Mouse (Mus musculus) testis, postnatal 14 days (tissue): ENCODE measurements at regions not wholly inside any gene's neighbourhood (a gene's known extent, or its start where the extent isn't known, plus 50 kb on each side); places are given as distances from the start of the nearest gene placed in this dataset.

Source experiments
- DNase-seq: peaks from one replicate; pipeline ENCODE4 v3.0.0; 2021; ENCODE audit warnings: low spot score

- no peak for DNase-seq
Measured at GRCm38 (mm10) chr3:149105709-149106450, 115.5 kb upstream of the Adgrl2 start.

- DNase-seq, result no peak
Measured at GRCm38 (mm10) chr3:149105181-149105580, 114.8 kb upstream of the Adgrl2 start.

GRCm38 (mm10) chr3:149104080-149104479 is 113.7 kb upstream of the Adgrl2 start:
- no peak for DNase-seq

- DNase-seq, result no peak
Measured at GRCm38 (mm10) chr3:149103469-149103868, 113.1 kb upstream of the Adgrl2 start.

GRCm38 (mm10) chr3:149102846-149103245 is 112.5 kb upstream of the Adgrl2 start:
- no peak for DNase-seq

- no peak for DNase-seq
Measured at GRCm38 (mm10) chr3:149101785-149102184, 111.4 kb upstream of the Adgrl2 start.

- DNase-seq, result no peak
Measured at GRCm38 (mm10) chr3:149098764-149099163, 108.4 kb upstream of the Adgrl2 start.

- no peak for DNase-seq
Measured at GRCm38 (mm10) chr3:149097026-149097425, 106.7 kb upstream of the Adgrl2 start.

GRCm38 (mm10) chr3:149092649-149093048 is 102.3 kb upstream of the Adgrl2 start:
- DNase-seq, result no peak

- DNase-seq, result no peak
Measured at GRCm38 (mm10) chr3:149090103-149090502, 99.7 kb upstream of the Adgrl2 start.

GRCm38 (mm10) chr3:149088621-149089128 is 98.3 kb upstream of the Adgrl2 start:
- DNase-seq, result peak; percentile 4

GRCm38 (mm10) chr3:149087488-149087887 is 97.1 kb upstream of the Adgrl2 start:
- DNase-seq, result peak; percentile 38

GRCm38 (mm10) chr3:149086704-149087103 is 96.3 kb upstream of the Adgrl2 start:
- no peak for DNase-seq

GRCm38 (mm10) chr3:149086086-149086485 is 95.7 kb upstream of the Adgrl2 start:
- DNase-seq, result no peak

- peak; percentile 65 for DNase-seq
Measured at GRCm38 (mm10) chr3:149084861-149085598, 94.7 kb upstream of the Adgrl2 start.

GRCm38 (mm10) chr3:149083391-149083790 is 93.0 kb upstream of the Adgrl2 start:
- DNase-seq, result no peak

GRCm38 (mm10) chr3:149078881-149079280 is 88.5 kb upstream of the Adgrl2 start:
- DNase-seq, result no peak

GRCm38 (mm10) chr3:149076928-149077551 is 86.7 kb upstream of the Adgrl2 start:
- DNase-seq, result no peak

- DNase-seq, result no peak
Measured at GRCm38 (mm10) chr3:149075488-149075851, 85.1 kb upstream of the Adgrl2 start.

- no peak for DNase-seq
Measured at GRCm38 (mm10) chr3:149074658-149075487, 84.5 kb upstream of the Adgrl2 start.

GRCm38 (mm10) chr3:149070201-149070600 is 79.8 kb upstream of the Adgrl2 start:
- DNase-seq, result no peak

GRCm38 (mm10) chr3:149069436-149069835 is 79.1 kb upstream of the Adgrl2 start:
- DNase-seq, result no peak
